Mouse (Mus musculus): Measurements from ENCODE around the gene Dph5.
"Not testable (repeated sequence)": the region's sequence is repeated elsewhere in the genome, so short reads cannot be mapped to it uniquely, and the experiment has no call there.

The Dph5 gene

DNA sequence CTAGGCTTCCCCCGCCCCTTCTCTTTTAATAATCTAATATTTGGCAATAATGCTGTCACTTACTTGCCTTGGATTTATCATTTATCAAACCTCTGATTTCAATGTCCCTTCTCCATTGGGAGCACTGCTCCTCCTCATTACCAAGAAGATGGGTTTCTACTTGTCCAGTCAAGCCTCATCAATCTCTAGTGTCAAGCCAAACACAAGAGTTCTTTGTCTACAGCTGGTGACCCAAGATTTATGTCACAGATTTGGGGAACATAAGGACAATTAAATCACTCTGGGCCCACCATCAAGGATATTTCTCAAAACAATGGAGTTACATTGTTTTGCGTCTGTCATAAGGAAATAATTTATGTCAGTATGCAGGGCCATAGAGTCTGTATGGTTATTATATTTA is 5.5 kb downstream of the Dph5 start:
- no peak for DNase-seq (ENCODE audit: low spot score)

DNA sequence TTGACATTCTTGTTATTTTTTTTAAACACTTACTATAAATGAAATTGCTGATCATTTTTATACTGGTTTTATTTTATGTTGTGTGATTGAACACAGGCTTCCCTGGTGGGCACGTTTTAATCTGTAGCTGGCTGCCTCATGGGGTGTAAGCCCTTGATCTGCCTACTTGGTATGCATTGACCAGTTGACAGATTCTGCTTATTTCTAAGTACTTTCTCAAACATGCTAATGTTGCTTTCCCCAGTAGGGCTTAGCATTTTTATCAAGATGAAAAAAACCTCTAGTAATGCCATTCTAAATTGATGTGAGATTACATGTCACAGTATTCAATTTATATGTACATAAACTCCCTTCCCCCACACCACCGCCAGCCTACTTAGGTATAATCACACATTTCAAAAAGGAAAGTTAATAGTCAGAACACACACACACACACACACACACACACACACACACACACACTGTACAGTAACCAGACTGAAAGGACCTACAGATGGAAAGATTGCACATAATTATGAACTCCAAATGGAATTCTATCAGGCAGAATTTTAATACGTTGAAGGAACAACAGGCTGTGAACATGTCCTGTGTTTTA is 10.8 kb downstream of the Dph5 start:
- DNase-seq (ENCODE audit: low spot score), result no peak

DNA sequence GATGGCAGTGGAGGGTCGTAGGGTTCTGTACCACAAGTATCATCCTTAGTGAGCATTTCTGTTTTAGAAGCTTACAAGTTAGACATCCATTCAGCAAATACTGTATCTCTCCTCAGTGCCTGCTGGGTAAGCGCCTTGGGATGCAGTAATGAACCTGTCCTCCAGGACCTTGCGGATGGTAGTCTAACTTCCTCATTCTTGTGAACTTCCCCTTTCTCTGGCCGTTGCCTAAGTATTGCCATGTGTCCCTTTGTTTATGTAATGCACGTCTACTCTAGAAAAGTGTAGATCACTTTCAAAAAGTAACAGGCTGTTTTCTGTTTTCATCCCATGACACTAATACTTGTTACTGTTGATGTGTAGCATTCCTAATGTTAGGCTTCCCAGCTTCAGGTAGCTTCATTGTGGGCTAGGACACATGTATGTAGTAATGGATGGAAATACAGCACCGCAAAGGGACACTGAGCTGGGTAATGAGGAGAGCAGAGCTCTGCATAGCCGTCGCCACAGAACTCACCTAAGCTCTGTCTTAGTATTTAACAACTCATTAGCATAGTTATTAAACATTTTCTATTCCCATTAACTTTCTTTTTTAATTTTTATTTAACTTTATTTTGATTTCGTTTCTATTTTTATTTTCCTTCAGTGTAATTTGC is 14.8 kb downstream of the Dph5 start:
- no peak for DNase-seq (ENCODE audit: low spot score)

DNA sequence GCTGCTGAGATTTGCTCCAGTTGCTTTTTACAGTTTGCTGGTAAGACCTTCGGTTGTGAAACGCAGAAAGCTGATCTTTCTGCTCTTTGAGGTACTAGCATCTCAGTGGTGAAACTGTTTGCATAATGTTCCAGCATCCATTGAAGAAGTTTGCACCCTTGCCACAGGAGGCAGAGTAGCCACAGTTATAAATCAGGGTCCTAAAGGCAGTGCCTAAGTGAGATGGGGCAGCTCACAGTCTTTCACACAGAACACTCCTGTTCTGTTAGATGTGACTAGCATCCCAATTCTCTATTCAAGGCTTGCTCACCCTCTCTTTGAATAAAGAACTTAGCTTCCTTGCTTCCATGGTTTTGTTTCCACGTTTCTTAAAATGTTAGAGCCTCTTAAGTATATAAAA is 17.4 kb downstream of the Dph5 start:
- DNase-seq (ENCODE audit: low spot score), result no peak

DNA sequence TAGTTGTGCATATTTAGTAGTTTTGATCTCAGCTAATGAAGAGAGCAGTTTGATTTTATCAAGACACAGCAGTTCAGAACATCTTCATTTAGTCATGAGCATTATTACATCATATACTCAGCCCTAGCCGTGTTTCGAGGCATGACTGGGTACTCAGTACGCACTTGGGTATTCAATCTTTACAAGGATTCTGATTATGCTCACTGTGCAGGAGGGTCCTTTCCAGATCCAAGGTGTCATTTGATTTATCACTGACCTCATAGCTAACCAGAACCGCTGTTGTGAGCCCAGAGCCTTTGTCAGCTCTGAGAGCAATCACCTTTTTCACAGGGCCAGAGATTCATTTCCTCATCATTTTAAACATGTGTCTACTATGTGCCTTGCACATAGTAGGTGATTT is 17.9 kb downstream of the Dph5 start:
- DNase-seq (ENCODE audit: low spot score), result no peak

DNA sequence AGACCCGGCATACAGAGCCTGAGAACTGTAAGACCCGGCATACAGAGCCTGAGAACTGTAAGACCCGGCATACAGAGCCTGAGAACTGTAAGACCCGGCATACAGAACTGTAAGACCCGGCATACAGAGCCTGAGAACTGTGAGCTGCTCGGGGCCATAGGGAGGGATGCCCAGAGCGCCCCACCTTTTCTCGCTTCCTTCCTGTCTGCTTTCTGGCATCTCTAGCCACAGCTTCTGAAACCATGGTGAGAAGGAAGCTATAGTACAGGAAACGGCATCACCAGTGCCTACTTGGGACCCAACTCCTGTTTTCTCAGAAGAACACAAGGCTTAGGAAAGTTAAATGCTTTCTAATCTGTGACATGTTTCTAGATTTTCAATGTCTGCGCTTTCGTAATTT is 19.8 kb downstream of the Dph5 start:
- not testable (repeated sequence) for DNase-seq (ENCODE audit: low spot score)

DNA sequence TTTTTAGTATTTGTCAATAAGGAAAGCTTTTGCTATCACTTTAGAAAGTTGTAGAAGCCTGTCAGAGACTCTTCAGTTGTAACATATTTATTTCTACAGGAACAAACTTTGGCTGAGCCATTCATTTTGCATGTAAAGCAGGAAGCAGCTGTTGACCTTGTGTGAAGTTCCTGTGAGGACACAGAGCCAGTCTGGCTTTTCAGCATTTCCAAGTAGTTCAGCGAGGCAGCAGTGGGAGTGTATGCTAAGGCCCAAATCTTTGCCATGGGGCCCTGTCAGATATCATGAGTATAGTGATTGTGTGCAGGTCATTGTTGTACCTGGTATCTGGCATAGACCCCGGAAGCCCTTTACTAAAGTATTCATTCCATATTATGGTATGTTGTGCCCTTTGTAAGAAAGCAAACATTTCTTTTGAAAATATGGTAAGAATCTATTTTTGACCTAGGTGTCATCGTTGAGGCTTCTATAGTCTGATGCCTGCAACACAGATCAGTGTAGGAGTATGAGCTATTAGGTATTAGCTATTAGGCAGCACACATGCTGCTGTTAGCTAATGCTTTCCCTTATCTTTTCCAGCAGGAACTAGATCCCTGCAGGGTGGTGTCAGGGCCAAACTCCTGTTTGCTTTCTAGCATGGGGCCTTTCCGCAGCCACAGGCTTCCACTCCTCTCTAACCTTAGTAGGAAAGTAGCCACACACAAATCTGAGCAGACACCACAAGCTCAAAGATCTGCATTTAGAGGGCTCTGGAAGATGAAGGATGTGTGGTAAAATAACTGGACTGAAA is 37.0 kb downstream of the Dph5 start:
- no peak for DNase-seq (ENCODE audit: low spot score)

DNA sequence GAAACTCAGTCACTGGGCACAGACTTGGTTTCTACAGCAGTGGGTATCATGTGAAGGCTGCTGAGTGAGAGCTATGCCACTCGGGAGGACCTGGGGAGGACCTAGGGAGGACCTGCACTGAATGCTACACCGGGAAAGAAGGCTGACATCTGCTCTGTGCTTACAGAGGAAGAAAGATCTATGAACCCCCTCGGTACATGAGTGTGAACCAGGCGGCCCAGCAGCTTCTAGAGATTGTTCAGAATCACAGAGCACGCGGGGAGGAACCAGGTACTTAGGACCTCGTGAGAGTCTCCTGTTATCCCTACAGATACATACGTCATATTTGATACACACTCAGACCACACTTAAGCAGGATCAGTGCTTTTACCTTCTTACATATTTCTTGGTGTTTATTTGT is 38.9 kb downstream of the Dph5 start:
- no peak for DNase-seq (ENCODE audit: low spot score)

DNA sequence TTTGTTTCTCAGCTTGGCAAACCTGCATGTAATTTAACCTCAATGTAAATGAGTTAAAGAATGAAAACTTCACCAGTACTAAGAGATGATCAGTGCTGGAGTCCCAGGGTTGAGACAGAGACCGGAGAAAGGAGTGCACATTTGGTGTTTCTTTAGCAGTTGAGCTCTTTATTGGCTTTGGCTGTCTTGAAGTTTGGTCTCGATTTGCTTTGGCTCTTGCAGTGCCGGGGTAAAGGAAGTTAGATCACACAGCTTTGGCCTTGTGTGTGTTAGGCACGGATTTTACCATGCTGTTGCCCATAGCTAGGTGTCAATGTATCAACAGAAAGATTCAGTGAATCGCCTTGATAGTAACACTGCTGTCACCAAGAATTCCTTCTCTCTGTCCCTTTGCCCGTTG is 44.1 kb downstream of the Dph5 start:
- DNase-seq (ENCODE audit: low spot score), result no peak

DNA sequence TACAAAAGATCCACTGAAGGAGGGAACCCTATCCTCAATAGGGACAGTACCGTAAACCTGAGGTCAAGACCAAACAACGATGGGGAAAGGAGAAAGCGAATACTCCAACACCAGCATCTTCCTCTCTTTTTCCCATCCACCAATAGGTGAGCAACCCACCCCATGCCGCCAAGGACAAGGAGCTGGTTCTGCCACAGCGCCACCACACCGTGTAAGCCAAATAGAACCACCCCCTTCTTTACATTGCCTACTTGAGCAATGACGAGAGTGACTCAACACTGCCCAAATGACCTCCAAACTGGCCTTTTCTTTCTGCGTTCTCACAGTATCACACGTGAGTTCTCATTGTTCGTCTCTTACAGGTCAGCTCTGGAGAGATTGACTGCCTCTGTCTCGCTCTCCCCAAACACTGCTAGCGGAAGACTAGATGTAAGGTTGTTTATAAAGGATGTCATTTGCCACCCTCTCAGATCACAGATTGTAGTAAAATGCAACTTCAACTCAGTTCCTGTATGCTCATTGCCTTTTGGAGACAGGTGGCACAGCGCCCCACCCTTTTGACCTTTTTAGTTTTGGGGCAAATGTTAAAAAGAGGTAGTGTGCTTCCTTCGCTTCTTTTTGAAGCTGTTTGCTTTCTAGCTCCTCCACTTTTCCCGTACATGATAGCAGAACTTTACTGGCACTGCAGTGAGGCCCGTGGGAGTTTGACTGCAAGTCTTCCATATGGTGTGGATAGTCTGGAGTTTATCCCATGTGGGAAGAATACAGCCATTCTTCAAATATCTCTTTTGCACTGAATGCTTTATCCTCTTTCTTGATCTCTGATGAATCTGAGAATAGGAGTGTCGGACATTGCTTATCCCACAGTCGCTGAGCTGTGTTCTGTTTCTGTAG is 45.9 kb downstream of the Dph5 start:
- peak; percentile 10 for DNase-seq (ENCODE audit: low spot score)

DNA sequence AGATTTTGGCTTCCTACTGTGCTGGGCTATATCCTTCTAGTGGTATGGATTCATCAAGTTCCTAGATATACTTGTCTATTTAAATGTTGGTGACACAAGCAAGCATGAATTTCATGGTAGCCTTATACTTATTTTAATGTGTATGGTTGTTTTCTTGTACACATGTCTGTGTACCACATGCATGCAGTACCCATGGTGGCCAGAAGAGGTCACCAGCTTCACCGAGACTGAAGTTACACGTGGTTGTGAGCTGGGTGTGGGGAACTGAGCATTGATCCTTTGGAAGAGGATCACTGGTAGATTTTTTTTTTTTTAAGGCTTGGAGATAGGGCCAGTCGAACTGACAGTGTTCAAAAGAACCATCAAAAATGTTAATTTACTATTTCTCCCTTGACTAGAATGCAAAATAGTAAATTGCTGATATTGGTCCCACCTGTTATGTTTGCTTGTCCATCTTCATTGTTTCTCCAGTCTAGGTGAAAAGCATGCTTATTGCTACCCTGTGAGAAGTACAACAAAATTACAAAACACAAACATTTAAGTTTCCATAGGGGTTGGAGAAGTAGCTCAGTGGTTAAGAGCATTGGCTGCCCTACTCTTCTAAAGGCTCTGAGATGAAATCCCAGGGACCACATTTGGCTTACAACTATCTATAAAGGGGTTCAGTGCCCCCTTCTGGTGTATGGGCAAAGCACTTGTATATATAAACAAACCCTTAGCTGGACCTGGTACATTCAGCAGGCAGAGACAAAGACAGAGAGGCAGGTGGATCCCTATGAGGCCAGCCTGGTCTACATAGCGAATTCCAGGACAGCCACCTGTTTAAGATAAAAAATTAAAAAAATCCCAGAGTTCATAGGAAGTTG is 49.3 kb downstream of the Dph5 start:
- DNase-seq (ENCODE audit: low spot score), result peak; percentile 29

DNA sequence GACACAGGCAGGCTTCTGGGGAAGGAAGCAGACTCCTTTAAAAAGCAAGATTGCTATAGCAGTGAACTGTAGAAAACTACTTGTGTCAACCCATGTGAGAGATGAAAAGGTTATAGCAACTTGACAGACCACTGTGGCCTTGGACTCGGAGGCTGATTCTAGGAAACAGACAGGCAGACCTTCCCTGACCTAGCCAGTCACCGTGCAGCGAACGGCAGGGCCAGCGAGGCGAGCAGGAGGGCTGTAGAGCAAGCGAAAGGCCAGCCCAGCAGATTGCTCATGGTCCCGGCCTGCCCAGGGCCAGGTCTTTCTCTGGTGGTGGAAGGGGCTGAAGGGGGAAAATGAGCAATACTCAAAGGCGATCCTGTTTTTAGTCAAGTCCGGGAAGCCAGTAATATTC is 50.2 kb downstream of the Dph5 start:
- DNase-seq (ENCODE audit: low spot score), result no peak

DNA sequence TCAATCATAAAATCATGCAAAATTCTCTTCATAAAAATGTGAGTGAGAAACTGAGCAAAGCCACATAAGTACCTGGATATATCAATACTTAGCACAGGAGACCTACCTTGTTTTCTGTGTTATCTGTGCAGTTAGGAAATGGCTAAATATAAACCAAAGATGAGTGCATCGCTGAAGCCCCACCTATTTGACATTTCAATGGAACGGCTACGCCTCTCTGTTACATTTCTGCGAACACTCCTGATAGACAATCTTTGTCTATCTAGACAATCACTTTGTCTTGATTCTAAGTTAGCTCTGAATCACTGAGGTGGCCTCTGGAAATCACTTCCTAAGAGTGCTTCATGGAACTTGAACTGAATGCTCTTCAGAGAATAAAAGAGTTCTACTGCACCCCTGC is 52.9 kb downstream of the Dph5 start:
- DNase-seq (ENCODE audit: low spot score), result no peak

DNA sequence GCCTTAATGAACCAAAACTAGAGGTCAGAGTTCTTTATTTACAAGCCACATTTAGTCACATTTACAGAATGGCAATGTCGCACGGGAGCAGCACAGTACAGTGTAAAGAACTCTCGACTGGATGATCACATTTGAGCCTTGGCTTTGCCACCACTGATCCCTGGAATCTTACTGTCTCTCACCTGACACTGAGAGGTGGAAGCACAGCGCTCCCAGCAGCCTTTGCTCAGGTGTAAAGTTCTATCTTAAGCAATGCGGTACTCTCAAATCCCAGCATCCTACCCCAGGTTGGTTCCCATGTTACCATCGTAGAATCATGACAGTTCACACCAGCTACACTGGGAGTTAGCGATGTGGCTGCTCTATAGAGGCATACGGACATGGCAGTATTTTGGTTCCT is 53.8 kb downstream of the Dph5 start:
- DNase-seq (ENCODE audit: low spot score), result no peak

DNA sequence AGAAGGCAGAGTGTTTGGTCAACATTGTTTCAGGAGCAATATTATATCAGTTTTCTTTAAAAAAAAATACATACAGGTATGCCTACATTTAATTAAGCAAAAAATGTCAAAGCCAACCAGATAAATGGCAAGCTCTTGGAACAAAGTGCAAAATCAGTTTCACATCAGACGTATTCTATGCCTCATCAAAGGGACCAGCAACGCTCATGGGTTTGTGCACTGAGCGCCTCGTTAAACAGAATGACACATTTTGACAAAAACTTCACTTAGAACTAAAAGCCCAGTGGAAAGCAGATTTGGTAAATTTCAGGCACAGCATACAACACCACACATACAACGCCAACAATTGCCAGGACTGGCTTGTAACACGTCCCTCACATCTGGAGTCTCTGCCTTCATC is 56.7 kb downstream of the Dph5 start:
- DNase-seq (ENCODE audit: low spot score), result no peak

DNA sequence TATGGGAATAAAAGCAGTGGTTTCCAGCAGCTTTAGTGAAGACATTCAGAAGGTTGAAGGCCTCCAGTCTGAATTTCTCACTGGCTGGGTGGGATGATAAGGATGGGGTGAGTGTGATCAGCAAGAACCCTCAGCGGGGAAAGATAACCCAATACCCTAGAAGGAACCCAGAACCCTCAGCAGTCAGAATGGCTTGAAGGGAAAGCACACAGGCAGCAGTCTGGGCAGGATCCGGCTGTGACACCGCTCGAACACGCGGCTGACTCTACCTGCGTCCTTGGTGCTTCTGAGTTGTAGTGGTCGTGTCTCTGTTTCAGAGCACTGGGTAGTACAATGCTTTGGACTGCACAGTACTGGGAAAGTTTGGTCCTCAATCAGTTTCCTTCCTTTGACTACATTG is 58.6 kb downstream of the Dph5 start:
- DNase-seq (ENCODE audit: low spot score), result no peak

DNA sequence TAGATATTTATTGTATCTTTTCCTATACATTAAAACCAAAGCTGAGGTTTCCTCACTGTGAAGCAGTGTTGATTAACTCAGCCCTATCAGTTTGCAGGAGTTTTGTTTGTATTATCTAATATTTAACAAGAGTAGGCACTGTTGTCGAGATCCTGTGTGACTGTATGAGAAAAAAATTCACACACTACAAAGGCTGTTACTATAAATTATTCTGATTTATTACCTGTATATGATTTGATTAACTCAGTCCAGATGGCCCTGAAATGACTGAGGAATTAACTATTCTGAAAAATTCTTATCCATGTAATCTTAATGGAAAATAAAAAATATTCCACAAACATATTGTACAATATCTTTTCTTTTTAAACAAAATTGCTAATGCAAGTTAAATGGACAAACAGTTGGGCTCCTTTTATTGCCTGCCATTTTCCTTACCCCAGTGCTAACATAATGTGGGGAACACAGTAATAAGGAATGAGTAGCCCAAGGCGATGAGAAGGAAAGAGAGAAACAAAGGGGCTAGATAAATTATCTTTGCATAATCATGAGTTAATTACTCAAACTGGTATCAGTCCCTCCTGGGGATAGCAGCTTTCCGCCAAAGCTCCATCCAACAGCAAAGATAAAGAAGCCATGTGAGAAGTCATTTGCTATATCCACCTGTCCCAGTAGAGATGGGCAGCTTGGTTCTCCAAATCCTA is 61.7 kb downstream of the Dph5 start:
- no peak for DNase-seq (ENCODE audit: low spot score)

DNA sequence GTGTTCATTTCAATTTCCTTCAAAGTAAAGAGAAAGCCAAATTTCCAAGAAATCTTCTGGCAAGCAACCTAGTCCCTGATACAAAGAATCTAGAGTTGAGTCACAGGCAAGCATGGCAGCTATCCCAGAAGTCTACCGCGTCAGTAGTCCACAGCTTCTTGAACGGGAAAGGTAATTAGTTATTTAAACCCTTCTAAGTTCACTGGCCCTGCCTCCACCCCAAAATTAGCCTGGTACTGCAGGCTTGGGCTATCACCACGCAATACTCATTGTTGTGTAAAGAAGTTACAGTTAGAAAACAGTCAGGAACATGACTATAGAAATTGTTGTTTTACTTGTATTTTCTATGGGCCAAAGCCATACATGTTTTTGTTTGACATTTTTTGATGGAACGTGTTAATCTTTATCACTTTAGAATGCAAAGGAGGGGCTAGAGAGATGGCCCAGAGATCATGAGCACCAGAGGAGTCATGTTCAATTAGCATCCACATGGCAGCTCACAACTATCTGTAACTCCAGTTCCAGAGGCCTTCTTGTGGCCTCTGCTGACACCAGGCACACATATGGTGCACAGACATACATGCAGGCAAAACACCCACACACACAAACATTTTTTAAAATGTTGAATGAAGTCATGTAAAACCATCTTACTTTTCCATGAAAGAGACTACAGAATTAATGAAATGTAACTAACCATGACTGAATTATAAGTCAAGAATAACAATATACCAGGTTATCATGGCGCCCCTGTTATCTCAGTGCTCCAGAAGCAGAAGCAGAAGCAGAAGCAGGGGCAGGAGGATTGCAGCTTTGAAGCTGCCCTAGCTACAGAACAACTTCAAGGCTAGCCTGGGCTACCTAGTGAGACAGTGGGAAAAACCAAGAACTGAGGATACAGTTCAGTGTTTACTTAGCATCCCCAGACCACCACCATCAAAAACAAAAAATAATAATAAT is 62.6 kb downstream of the Dph5 start:
- no peak for DNase-seq (ENCODE audit: low spot score)

DNA sequence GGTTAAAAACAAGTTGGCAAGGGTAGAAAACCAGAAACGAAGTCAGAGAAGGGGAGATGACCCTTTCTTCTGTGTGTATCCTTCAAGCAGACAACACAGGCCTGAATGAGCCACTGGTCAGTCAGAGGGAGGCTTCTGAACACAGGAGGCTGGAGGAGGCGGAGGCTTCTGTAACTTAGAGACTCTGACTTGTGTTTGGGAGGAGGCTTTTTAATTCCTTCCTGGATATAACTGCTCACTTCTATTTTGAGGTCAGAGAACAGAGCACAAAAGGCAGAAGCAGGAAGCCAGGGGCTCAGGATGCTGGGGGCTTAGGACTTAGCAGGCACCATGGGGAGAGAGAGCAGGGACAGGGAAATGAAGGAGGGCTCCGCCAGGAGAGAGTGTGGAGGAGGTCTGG is 63.6 kb downstream of the Dph5 start:
- DNase-seq (ENCODE audit: low spot score), result no peak

DNA sequence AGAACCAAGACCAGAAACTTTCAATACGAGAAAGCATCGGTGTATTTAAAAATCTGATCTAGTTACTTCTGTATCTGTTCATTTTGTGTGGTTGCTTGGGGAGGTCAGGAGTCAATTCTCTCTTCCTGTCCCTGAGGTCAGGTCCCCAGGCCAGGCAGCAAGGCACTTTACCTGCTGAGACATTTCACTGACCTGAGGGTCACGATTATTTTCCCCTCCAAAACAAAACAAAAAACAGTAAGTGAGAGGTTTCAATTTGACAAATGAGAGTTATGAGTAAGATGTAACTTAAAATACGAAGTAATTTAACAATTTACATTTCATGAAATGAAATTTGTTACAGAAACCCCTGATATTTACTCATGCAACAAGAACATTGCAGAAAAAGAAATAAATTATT is 64.7 kb downstream of the Dph5 start:
- no peak for DNase-seq (ENCODE audit: low spot score)
